Mouse (Mus musculus) embryo, embryonic 11 days (tissue): ENCODE measurements around the gene Hist2h2aa1.
A peak's percentile ranks its signal among the peaks of the same experiment; 100 is the strongest.
"Not testable (repeated sequence)": the region's sequence is repeated elsewhere in the genome, so short reads cannot be mapped to it uniquely, and the experiment has no call there.

Source experiments
- DNase-seq: peaks from one replicate; pipeline ENCODE4 v3.0.0-alpha.2; 2015

Hist2h2aa1 gene

DNA sequence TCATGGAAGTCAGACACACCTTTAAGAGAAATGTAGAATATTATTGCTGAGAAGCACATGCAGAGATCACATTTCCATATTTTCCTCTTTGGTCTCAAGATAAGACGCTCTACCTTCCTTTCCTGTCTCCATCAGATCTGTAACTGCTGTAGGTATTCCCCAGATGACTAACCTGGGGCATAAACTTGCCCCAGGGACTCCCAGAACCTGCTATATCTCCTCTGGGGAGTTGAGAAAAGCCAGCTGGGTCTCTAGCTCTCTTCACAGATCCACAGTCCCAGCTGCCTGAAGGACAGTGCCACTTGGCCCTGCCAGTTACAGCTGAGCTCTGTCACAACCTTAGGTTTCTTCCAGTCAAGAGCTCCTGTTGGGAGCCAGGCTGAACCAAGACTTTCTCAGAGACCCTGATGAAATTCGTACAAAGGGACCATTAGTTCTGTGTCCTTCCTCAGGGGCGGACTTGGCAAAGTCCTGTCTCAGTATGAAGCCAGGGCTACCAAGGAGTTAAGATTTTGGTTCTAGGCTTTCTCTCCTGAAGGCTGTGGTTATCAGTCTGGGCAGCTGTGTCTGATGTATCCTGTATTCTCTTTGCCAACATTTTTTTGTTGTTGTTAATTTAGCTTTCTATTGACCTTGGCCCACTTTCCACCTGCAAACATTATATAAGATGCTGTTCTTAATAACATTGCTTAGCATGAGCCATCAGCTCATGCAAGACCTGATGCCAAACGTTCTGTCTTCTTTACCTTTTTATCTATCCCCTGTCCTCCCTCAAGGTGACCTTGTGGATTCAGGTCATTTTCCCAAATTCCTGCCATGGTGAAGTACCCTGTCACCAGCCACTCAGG lies 14.2 kb upstream of the Hist2h2aa1 start:
- DNase-seq, result no peak

DNA sequence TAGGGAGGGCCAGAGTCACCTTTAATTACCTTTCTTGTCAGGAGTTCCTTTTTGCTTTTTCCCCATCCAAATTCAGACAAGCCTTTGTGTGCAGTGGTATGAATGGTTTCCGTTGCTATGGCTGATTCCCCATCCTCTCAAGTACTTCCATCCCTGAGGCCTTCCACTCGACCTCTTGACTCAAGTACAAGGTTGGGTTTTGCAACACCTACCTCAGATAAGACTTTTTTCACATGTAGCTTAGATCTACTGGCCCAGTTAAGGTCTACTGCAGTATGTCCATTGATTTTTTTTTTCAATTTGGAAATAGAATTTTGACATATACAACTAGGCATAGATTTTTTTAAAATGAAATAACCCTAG lies 13.6 kb upstream of the Hist2h2aa1 start:
- no peak for DNase-seq

DNA sequence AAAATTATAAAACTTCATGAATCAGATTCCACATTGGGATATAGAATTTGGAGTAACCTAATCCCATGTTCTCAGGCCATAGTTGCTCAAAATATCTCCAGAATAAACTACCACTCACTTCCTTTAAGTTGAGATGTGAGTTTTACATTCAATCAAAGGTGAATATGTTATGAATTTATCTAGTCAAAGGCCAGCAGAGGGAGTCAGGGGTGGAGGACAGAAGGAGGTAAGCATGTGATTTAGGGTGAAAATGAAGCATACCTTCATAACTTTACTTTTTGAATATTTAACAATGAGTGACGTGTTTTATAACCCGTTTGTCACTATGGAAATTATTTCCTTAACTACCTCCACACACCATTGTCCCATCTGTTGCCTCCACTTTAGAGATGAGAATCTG lies 10.4 kb upstream of the Hist2h2aa1 start:
- DNase-seq, result no peak

DNA sequence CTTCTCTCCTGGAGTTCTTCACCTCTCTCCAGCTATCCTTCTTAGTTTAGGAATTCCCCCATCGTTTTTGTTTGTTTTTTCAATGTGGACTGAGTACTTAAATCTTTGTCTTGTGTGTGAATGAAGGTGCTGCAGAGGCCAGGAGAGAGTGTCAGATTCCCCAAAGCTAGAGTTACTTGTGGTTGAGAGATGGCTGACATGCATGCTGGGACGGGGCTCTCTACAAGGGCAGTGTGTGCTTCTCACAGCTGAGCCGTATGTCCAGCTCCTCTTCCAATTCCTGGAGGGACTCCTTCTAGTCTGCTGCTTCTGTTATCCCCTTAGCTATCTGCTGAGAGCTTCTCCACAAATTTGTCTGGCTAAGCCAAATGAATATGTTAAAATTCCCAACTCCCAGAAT lies 9.5 kb upstream of the Hist2h2aa1 start:
- no peak for DNase-seq

DNA sequence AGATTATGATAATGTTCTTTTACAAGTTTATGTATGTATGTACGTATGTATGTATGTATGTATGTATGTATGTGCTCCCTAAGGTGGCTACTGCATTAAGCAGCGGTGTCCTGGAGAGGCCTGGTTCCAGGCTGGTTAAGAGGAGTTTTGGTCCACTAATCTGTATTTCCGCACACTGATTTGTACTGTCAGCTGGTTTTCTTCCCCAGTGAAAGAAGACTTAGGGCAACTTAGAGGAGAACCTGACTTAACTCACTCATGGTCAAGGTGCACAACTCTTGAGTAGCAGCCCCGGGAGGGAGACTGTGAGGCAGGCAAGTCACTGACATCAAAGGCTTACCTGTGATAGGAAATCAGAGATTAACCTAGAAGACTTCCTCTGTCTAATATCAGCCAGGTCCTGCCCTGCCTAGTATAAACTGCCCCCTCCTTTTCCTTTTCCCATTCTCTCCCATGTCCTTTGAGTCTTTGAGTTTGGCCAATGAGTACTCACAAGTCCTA lies 8.4 kb upstream of the Hist2h2aa1 start:
- no peak for DNase-seq

DNA sequence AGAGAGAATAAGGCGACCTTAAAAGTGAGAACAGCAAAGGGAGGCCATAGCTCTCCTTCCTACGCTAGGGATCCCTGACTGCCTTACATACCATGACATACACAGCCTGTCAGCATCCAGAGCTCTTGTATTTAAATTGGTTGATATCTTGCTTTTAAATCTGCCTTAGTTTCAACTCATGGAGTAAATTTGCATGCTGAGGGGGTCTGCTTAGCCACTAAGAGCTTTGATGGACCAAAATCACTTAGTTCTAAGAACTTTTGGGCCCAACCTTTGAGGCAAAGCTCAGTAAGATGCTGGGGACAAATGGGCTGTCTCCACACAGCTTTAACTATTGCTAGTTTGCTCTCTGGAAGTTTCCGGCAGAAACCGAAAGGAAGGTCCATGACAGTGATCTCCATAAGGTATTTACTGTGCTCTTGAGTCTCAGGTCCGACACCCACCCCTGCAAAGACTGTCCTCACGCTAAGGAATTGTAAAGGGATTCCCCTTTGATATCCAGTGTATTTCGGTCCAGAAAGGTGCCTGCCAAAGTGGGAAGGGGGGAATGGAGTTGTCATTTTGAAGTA lies 7.9 kb upstream of the Hist2h2aa1 start:
- DNase-seq, result peak; percentile 51

DNA sequence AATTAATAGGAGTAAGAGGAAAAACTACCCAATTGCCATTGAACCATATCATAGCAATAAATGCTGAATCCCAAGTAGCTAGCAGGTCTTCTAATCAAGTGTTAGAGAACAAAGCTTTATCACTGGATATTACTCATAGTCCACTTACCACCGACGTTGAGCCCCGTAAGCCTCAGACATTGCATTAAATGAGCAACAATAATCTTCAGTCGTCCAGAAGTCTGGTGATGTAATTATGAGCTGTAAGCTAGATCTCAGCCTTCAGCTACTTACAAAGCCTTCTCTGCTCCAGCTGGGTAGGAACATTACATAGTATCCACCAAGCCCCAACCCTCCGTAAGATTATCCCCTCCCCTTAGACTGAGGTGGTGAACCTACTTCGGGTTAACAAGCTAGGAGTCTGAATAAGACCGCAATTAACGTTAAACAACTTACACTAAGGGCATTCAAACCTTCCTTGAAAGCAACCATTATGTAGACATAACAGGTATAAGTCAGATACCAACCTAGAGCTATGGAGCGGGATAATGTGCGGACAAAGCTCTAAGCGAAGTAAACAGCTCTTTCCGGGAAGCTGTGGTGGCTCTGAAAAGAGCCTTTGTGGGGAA lies 7.3 kb upstream of the Hist2h2aa1 start:
- peak; percentile 60 for DNase-seq

DNA sequence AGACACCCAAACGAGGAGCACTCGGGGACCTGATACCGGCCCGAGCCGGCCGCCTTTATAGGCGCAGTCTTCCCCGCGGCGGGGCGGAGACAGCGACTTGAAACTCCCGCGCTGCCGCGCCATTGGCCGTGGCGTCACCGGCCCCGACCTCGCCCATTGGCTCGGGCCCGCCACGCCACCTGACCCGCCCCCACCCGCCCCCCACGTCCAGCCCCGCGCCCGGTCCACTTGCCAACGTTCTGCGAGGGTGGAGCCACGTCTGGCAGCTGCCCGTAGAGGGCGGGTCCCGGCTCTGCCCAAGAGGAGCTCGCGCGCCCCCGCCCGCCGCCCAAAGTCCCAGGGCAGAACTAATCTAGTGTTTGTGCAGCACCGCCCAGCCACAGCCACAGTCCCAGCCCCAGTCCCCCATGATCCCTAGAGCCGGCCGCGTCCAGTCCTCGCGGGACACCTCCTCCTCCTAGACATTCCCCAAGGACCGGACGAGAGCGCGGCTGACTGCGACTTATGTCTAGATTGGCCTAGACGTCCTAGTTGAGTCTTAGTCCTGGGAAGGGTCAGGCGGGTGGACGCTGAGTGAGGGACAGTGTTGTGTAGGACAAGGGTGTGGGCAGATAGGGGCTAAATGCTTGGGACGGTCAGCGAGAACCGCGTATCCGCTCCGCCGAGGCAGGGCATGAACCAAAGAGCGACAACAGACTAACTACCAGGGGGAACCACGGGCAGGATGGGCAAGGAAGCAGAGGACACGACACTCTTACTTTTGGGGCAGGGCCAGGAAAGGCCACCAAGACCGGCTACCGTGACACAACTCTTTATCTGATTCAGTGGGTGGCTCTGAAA lies 6.1 kb upstream of the Hist2h2aa1 start, which contains the start of gene Hist2h3c2:
Gene Hist2h3c2, minus strand, starts transcription at position 174 of the 840 bp plus-strand sequence.
- DNase-seq, result not testable (repeated sequence)

DNA sequence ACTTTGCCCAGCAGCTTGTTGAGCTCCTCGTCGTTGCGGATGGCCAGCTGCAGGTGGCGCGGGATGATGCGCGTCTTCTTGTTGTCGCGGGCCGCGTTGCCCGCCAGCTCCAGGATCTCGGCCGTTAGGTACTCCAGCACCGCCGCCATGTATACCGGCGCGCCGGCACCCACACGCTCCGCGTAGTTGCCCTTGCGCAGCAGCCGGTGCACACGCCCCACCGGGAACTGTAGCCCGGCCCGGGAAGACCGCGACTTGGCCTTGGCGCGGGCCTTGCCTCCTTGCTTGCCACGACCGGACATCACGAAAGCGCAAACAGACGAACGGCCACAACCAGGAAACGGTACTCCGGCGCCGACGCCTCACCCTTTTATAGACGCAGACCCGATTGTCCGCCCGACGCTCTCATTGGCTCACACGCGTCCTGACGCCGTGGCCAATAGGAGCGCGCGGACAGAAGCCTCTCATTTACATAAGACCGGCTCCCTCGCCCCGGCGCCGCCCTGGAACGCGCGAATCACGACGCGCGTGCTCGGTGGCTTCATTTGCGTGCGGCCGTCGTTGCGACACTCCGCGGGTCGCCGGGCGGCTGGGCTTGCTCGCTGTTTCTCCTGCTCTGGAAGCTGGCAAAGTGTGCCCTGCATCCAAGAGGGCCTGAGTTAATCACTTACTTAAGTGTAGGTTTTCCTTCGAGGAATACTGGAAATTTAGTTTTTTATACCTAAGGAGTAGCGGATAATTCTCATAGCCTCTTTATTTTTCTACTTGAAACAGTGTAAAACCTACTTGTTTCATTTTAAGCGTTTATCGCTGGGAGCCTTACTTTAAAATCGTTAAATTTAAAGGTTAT lies 5.1 kb upstream of the Hist2h2aa1 start, which contains the start of gene Hist2h2aa2:
Gene Hist2h2aa2, minus strand, starts transcription at position 328 of the 850 bp plus-strand sequence.
- DNase-seq, result peak; percentile 81

DNA sequence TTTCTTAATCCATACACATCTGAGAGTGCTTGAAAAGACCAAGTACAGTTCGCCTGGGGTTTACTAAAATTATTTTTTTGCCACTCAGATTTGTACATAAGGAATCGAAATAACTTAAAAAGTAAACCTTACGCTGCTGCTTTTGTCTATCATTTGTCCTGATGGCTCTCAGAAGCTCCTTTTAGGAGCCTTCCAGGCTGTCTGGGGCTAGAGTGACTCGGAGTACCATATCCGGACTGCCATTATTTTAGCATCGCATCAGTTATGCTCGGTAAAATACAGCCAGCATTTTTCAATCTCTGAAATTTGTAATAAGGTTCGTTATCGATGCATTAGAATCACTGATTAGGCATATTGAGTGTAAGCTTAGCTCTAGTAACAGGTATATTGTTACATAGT lies 4.5 kb upstream of the Hist2h2aa1 start:
- DNase-seq, result peak; percentile 21

DNA sequence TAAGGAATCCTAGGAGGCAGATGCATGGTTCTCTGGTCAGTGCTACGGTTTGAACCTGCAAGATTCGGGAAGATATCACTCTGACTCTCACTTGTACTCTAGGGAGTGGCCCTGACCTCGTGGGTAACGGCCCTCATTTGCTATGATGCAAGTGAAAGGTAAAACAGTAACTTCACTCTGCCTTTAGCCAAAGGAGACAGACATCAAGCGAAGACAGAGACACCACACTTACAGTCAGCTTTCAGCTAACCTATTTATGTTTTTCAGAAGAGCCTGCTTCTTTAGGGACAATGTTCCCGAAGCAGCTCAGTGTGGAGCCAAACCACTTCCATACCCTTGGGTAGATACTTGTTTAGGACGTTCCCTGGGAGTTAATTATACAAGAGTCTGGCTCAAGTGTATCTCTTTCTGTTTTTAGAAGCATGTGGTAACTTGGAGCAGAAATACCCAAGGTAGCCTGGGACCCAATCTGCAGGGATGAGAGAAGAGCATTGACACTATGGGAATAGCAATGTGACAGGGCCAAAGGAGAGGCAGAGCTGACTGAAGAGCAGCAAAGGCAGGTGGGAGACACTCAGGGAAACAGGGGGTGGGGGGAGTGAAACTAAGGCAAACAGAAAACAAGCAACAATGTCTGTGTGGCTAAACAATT lies 1.2 kb upstream of the Hist2h2aa1 start:
- DNase-seq, result no peak

DNA sequence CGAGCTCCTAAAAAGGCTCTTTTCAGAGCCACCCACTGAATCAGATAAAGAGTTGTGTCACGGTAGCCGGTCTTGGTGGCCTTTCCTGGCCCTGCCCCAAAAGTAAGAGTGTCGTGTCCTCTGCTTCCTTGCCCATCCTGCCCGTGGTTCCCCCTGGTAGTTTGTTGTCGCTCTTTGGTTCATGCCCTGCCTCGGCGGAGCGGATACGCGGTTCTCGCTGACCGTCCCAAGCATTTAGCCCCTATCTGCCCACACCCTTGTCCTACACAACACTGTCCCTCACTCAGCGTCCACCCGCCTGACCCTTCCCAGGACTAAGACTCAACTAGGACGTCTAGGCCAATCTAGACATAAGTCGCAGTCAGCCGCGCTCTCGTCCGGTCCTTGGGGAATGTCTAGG lies 721 bp downstream of the Hist2h2aa1 start:
- DNase-seq, result not testable (repeated sequence)

DNA sequence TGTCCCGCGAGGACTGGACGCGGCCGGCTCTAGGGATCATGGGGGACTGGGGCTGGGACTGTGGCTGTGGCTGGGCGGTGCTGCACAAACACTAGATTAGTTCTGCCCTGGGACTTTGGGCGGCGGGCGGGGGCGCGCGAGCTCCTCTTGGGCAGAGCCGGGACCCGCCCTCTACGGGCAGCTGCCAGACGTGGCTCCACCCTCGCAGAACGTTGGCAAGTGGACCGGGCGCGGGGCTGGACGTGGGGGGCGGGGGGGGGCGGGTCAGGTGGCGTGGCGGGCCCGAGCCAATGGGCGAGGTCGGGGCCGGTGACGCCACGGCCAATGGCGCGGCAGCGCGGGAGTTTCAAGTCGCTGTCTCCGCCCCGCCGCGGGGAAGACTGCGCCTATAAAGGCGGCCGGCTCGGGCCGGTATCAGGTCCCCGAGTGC lies 1.1 kb downstream of the Hist2h2aa1 start, which contains the start of gene Hist2h3c1:
Gene Hist2h3c1, plus strand, starts transcription at position 259 of the 430 bp plus-strand sequence.
- not testable (repeated sequence) for DNase-seq

DNA sequence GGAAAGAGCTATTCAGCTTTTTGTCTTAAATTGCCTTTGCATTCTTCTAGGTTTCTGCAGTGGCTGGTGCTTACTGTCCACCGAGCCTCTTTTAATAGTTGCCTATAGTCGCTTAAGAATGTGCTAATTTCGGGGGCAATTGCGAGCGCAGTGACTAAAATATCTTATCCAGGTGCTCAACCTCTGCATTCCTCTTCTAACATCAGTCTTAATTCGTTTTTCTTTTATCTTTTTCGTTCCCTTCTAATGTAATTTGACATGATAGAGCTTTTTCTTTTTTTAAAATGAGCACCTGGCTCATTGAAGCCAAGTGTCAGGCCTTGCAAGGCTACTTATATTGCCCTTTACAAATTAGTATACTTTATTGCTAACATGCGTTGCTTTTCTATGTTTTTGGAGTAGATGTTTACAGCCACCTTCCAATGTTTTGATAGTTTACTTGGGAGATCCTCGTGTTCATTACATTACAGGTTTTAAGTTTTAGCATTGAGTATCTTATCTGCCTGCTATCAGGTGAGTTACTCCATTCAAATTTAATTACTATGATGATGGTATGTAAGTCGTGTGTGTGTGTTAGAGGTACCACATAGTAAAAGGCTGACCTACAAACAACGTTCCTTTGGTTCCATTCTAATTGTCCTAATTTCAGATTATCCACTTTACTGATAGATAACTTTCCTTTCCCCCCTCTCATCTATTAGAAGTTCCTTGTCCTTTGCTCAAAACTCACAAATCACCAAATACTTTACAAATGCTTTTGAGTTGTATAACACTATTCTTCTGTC lies 2.3 kb downstream of the Hist2h2aa1 start:
- DNase-seq, result peak; percentile 41

DNA sequence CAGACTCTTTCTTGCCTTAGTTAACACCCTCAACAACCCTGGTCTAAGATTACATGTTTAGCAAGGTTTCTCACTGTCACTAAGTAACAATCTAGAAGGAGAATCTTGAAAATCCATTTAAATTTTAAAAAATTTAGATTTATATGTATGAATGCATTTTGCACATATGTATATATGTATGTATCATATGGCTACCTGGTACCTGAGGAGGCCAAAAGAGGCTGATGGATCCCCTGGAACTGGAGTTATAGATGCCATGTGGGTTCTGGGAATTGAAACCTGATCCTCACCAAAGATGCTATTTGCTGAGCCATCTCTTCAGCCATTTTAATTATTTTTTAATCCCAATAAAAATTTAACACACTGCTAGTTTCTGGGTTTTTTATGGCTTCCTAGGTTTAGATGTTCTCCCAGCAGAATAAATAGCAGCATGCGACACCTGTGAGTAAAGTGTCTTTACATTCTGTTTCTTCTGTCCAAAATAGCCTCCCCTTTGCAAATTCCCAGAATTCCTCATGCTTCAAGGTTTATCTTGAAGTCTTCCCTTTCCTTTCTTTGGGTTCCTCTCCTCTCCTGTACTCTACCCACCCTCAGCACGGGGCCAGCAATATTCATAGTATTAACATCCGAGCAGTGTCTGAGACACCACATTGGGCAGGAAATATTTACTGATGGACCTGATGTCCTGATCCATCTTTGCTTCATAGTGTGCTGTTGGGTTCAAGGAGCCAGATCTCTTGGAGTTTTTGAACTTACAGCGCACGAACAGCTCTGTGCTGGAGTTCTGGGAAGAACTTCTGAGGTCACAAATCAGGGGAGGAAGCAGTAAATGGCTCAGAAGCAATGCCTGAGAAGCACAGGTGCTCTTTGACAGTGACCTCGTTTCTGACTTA lies 3.1 kb downstream of the Hist2h2aa1 start:
- no peak for DNase-seq

DNA sequence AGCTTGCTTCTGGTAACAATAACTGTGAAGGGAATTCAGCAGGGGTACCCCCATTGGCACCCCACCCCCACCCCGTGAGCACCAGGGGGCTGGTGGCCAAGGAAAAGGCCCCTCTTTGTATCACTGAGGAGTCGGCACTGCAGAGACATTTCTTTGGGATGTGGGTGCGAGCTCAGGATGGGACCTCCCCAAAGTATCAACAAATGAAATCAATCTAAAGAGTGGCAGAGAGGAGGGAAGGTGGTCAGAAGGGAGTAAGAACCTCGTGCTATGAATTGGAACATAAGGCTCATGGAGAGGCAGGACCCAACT lies 3.7 kb downstream of the Hist2h2aa1 start:
- no peak for DNase-seq

DNA sequence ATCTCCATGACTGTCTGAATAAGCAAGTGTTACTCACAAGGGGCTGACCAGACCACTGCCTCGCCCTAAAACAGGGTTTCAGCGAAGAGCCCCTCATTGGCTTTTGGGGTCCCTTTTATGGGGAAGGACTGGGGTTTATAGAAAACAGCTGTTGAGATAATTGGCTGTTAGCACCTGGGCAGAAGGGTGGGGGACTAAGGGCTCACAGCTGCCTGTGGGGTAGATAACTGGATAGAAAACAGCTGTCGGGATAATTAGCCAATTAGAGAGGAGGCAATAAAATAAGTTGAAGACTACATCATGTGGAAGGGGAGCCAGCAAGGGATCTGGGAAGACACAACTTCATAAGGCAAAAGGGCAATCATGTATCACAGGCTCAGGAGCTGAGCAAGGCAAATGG lies 5.6 kb downstream of the Hist2h2aa1 start:
- DNase-seq, result no peak

DNA sequence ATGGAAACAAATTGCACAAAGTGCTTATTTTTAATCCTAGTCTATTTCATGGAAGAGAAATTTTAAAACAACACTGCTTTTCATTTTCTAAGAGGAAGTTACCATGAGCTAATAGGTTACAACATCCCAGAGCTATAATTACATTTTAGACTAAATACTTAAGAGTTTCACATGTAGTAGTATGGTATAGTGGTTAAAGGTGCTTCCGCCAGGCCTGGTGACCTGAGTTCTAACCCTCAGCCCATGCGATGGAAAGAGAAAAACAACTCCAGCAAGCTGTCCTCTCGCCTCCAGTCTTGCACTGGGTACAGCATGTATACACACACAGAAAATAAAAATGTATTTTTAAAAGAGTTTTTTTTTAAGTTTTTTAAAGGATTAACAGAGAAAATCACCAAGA lies 6.5 kb downstream of the Hist2h2aa1 start:
- no peak for DNase-seq

DNA sequence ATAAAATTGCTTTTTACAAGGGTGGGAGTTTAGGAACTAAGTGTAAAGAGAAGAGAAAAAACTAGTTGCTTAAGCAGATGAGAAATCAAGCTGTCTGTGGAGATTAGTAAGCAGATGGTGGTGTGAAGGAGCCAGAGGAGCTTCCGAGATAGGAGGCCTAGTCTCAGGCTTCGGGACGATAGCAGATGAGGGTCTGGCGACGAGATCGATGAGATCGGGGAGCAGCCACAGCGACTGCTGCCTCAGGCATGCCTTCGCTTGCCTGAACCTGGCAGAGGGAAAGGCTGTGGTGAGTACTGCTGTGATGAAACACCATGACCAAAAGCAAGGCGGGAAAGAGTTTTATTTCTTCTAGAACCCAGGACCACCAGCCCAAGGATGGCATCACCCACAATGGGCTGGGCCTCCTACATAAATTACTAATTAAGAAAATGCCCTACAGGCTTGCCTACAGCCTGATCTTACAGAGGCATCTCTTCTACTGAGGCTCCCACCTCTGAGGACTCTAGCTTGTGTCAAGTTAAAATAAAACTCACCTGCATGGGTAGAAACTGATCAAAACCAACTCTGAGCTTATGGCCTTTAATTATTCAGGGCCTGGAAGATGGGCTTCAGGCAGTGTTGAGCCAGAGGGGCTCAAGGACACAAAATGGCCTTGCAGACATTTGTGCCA lies 9.5 kb downstream of the Hist2h2aa1 start:
- peak; percentile 68 for DNase-seq
